Mouse (Mus musculus) splenic B cell, adult 2 months (primary cell): ENCODE measurements at regions not wholly inside any gene's neighbourhood (a gene's known extent, or its start where the extent isn't known, plus 50 kb on each side); places are given as distances from the start of the nearest gene placed in this dataset.

Source experiments
- DNase-seq: peaks from one replicate; pipeline ENCODE4 v3.0.0-alpha.2; 2011; ENCODE audit warnings: low read depth, low spot score
- H3K27me3 ChIP-seq: 2 replicates; pipeline ENCODE4 v1.6.1; 2012; ENCODE audit warnings: mild to moderate bottlenecking, low read length, moderate library complexity, mixed read lengths; ENCODE audit not compliant: control insufficient read depth, poor library complexity, insufficient read depth, severe bottlenecking
- H3K36me3 ChIP-seq: 2 replicates; pipeline ENCODE4 v1.6.1; 2012; ENCODE audit warnings: mild to moderate bottlenecking, low read length, moderate library complexity, mixed read lengths; ENCODE audit not compliant: control insufficient read depth, poor library complexity, insufficient read depth, severe bottlenecking

DNA sequence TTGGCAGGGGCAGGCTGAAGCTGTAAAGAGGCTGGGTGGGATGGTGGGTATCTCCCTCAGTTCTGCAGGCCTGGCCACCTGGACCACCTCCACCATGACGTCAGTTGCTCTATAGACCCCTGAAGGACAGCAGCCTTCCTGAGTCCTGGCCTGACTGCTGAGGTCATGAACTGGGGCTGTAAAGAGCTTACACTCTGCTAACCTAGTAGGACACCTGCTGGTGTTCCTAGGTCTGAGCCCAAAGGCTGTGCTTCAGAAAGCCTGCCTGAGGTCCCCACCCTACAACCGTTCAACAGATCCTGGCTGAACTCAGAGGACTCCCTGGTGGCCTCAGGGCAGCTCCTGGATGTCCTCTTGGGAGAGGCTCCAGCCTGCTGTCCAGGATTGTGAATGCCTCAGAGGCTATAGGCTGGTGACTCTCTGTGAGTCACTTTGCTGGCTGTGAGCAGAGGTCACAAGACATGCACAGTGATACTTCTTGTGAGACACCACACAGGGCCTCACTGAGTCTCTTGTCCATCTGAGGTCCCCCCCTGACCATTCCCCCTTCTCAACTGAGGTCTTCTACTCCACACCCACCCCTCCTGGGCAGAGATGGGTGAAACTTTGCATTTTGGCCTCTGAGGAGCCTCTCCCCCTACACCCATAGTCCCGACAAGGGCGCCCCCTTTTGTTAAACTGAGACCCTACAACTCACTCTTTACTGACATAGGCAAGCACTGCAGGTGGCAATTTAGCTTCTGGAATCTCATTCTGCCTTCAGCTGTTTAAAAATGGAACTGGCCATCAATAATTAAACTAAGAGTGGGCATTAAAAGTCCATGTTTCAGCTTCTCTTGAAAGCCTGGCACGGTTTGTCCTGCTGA lies 131.6 kb downstream of the Tpra1 start:
- Histone ChIP-seq H3K36me3 (no peaks in the 10 kb centered on the region), H3K27me3 (no peaks in the 10 kb centered on the region)
- DNase-seq: no peak

DNA sequence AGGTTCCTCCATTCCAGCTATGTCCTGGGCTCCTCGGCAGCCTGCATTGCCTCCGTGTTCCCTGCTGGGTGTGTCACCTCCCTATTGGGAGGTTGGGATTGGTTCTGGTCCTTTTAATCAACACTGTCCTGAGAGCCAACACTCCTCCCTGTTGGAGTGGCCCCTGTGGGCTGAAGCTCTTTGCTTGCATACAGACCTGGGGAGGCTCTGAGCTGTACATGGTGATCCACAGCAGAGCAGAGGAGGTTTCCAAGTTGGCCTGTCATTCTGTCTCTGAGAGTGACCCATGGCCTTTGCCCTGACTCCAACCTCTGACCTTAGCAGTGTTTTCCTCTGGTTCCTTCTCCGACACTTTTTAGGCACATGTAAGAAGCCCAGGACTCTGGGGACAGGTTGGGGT lies 132.4 kb downstream of the Tpra1 start:
- DNase-seq: no peak
- H3K27me3 ChIP-seq: no peaks in the 10 kb centered on the region
- no peaks in the 10 kb centered on the region for H3K36me3 ChIP-seq

DNA sequence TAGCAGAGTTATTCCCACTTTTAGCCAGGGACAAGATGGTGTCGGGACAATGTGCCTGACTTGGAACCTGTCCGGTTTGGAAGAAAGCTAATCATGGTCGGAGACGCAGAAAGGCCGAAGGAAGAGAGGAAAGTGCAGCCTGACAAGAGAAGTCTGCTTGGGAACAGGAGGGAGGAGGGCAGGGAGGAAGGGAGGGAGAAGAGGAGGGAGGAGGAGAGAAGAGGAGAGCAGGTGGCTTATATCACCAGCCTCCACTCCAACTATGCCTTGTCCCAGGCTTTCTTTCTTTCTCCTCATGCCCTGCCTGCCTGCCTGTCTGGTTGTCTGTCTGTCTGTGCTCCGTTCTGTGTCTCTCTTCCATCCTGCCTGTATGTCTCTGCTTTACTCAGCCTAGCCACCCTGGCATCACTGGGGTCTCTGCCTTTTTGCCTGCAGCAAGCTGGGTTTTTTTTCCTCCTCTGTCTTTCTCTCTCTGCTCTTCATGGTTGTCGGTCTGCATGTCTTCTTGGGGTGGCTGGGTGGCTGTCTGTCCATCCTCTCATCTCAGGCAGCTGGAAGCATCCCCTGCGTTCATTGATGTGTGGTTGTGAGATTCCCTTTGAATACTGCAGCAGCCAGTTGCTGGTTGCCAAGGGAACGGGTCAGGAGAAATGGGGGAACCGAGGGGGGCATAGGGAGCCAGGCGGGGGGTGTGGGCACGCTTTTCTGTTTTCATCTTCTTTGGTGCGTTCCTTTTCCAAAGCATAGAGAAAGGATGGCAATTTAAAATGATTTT lies 133.2 kb downstream of the Tpra1 start:
- no peak for DNase-seq
- no peaks in the 10 kb centered on the region for H3K27me3 ChIP-seq
- no peaks in the 10 kb centered on the region for H3K36me3 ChIP-seq

GRCm38 (mm10) chr6:89035836-89036156 lies 133.7 kb downstream of the Tpra1 start:
- no peak for DNase-seq
- H3K27me3 ChIP-seq: no peaks in the 10 kb centered on the region
- no peaks in the 10 kb centered on the region for H3K36me3 ChIP-seq

GRCm38 (mm10) chr6:89037392-89037791 lies 135.3 kb downstream of the Tpra1 start:
- Histone ChIP-seq H3K27me3 (no peaks in the 10 kb centered on the region), H3K36me3 (no peaks in the 10 kb centered on the region)
- no peak for DNase-seq

DNA sequence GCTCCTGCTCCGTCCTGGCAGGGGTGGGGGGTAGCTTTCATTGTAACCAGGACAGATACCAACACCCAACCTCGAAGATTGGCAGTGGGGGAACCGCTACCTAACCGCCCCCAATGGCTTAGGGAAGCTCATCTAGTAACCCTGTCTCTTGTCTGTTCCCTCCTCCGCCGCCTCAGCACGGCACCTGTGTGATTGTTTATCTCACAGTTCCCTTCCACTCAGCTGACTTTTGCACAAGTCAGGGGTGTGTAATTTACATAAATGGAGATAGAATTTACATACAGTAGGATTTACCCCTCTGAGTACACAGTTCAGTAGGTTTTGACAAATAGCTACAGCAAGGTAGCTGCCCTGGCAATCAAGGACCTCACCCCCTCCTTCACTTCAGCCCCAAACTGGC lies 135.8 kb downstream of the Tpra1 start:
- no peaks in the 10 kb centered on the region for H3K27me3 ChIP-seq
- peak; percentile 27 for DNase-seq
- H3K36me3 ChIP-seq: no peaks in the 10 kb centered on the region

- H3K36me3 ChIP-seq: no peaks in the 10 kb centered on the region
- no peaks in the 10 kb centered on the region for H3K27me3 ChIP-seq
- no peak for DNase-seq
Measured at GRCm38 (mm10) chr6:89040919-89041318, 138.9 kb downstream of the Tpra1 start.

DNA sequence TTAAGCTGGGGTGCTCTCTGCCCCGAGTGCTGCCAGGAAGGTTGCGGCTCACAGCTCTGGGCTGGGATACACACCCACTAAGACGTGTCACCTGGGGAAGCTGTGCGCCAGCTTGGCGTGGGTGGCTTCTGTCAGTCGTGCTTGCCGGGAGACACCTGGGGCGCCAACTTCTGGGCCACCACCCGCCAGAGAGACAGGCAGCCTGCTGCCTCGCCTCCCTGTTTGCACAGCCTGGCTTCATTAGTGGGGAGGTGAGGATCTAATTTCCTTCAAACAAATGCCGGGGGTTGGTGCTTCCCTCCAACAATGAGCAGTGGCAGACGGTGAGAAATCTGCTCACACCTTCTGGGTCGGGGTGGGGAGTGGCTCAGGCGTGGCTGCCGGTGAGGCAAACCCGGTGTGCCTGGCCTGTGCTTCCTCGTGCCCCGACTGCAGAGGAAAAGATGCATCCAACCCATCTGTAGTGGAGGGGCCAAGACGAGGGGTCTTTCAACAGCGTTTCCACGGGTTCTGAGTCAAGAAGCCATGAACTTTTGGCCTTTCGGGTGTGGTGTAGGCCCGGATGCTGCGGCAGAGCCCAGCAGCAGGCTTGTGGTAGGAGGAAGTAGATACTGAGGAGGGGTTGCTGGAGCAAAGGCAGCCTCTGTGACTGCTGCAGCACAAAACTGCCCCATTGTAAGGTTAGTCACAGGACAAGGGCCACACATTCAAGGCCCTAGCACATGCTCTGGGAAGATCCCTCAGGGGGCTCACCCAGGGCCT lies 140.6 kb downstream of the Tpra1 start:
- DNase-seq: peak; percentile 58
- Histone ChIP-seq H3K36me3 (no peaks in the 10 kb centered on the region), H3K27me3 (no peaks in the 10 kb centered on the region)

- Histone ChIP-seq H3K36me3 (no peaks in the 10 kb centered on the region), H3K27me3 (no peaks in the 10 kb centered on the region)
- DNase-seq: no peak
Measured at GRCm38 (mm10) chr6:89045436-89045966, 143.4 kb downstream of the Tpra1 start.

DNA sequence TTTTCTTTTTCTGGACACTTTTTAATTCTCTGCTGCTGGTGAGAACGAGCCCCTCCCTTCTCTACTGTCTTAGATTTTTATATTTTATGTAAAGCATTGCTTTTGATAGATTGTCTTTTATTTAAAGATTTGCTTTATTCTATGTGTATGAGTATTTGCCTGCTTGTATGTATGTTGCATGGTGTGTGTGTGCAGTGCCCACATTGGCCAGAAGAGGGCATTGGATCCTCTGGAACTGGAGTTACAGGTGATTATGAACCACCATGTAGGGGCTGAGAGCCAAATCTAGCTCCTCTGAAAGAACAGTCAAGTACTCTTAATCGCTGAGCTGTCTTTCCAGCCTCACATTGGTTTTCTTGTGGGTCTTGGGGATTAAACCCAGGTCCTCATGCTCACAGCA lies 144.4 kb downstream of the Tpra1 start:
- no peaks in the 10 kb centered on the region for H3K27me3 ChIP-seq
- H3K36me3 ChIP-seq: no peaks in the 10 kb centered on the region
- DNase-seq: peak; percentile 26

DNA sequence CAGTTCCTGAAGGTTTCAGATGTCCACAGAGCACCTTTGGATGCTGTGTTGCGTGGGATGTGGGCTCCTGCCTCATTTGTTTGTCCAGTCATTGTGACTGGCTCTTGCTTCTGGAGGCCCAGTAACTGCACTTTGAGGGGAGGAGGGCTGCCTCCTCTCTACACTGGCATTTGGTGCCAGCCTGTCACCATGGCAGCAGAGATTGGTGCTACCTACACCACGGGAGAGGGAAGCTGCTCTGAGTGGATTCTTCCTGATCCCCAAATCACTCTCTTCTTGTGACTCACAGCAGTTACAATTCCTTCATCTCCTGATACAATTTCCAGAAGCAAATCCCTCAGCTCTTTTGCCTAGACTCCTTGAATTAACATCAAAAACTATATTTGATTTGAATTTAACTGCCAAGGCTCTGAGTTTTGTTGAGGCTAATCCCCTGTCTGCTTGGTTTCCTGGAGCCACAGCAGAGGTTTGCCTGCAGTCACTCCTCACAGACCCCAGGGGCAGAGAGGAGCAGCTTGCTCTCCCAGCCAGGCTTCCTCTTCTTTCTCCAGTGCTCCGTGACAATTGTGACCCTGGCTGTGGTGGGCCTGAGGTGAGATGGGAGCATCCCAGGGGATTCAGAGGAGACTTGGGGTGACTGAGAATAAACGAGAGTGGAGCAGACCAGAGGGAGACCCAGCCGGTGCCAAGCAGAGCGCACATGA lies 145.7 kb downstream of the Tpra1 start:
- no peaks in the 10 kb centered on the region for H3K27me3 ChIP-seq
- DNase-seq: no peak
- H3K36me3 ChIP-seq: no peaks in the 10 kb centered on the region

DNA sequence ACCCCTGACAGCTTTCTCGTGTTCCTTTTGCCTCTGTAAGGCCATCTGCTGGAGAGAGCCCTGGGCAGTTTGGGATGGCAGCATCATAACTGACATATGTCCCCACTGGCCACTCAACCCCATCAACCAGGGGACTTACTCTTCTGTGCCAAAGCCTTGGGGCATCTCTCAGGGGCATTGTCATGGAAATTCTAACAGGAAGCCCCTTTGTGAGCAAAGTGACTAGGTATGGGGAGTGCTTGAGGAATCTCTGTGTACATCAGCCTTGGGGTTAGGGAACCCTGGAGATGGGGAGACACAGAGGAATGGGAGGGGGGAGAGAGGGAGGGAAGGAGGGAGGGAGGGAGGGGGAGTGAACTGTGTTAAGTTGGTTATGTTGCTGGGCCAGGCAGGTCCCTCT lies 147.2 kb downstream of the Tpra1 start:
- H3K36me3 ChIP-seq: no peaks in the 10 kb centered on the region
- no peak for DNase-seq
- no peaks in the 10 kb centered on the region for H3K27me3 ChIP-seq

DNA sequence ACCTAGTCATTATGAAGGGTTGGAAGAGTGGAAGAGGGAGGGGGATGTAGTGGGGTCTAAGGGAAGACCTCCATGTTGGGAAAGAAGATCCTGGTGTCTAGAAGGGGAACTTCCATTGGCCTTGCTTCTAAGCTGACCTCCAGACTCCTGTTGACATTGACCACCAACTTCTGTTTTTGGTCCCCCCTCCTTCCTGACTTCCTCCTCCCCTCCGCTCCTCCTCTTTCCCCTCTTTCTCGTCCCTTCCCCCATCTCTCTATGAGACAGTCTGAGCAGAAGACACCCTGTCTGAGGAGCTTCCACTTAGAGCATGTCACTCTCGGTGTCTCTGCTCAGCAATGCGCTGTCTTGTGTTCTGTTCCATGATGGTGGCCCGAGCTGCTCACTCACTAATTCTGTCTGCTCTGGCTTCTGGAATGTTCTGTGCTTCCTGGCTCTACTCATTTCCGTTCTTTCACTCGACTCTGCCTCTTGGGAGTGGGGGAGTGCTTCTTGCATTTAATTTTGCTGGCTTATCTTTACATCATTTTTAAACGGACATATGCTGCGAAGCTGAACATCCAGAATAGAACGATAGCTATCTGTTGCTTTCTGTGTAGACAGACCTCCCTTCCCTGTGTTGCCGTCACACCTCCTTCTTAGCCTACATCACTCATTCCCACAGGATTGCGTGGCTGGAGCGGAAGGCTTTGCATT lies 148.7 kb downstream of the Tpra1 start:
- no peaks in the 10 kb centered on the region for H3K27me3 ChIP-seq
- H3K36me3 ChIP-seq: no peaks in the 10 kb centered on the region

More for the DNA sequence above, 148.7 kb downstream of the Tpra1 start:
- DNase-seq: no peak
